Mouse (Mus musculus): ENCODE measurements at regions not wholly inside any gene's neighbourhood (a gene's known extent, or its start where the extent isn't known, plus 50 kb on each side); places are given as distances from the start of the nearest gene placed in this dataset.

- TF ChIP-seq CTCF (IDR thresholded peaks at IDR 0.05; ENCODE audit: low read depth) (no peak), EP300 (optimal IDR thresholded peaks at IDR 0.05) (no peak)
Measured at GRCm38 (mm10) chr6:127322398-127322797, 124.2 kb upstream of the Parp11 start.

Measured in stomach, postnatal 0 days (tissue).